Mouse (Mus musculus): ENCODE results near the gene Secisbp2.

- no peak for TF ChIP-seq MAFK (IDR thresholded peaks at IDR 0.05; ENCODE audit: insufficient read depth, low read depth, low read length)
- no peak for TF ChIP-seq ZC3H11A (IDR thresholded peaks at IDR 0.05; ENCODE audit: borderline replicate concordance, low read depth, low read length)
- no peak for TF ChIP-seq CHD2 (IDR thresholded peaks at IDR 0.05; ENCODE audit: low read depth, low read length)
- no peak for TF ChIP-seq HCFC1 (IDR thresholded peaks at IDR 0.05; ENCODE audit: borderline replicate concordance, insufficient read depth, low read length)
These were observed 27.2 kb downstream of the Secisbp2 start for GRCm38 (mm10) chr13:51678687-51679086.

Data from ES-E14 (cell line).